Mouse (Mus musculus): Measurements from ENCODE around the gene H1foo.

DNA sequence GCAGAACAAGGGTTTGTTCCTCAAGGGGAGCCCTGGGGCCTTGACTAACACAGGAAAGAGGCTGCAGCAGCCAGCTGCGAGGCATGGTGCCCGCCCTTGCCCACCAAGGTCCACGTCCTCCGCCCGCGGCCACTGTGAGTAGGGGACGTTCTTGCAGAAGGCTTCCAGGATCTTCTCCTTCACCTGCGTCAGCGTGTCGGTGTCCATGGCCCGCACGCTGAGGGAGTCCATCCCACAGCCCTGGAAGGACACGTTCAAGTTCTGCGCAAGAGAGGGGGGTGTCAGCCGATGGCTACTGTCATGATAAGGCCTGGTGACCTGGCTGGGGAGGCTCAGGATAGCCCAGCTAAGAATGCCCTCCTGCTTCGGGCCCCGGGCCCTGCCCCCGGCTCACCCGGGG, 15.6 kb downstream of the H1foo start:
- TF ChIP-seq POLR2A (IDR thresholded peaks at IDR 0.05; ENCODE audit: extremely low read depth, insufficient read depth, low read length) (no peak), CTCF (IDR thresholded peaks at IDR 0.05; ENCODE audit: extremely low read depth, insufficient read depth, low read length) (no peak)
